Mouse (Mus musculus): Measurements from ENCODE around the gene Nfya. TPM values are rescaled to one million over a fixed set of nuclear protein-coding genes. Genes with fewer than 3 reads are reported as not detected.

The Nfya gene
- total RNA-seq, 1 experiment from 2014 or later, result 36.6 TPM

- DNase-seq, result no peak
Measured at GRCm38 (mm10) chr17:48345824-48346223, 63.9 kb downstream of the Nfya start.

- DNase-seq, result no peak
Measured at GRCm38 (mm10) chr17:48343065-48343464, 66.6 kb downstream of the Nfya start.

GRCm38 (mm10) chr17:48341947-48342346, 67.8 kb downstream of the Nfya start:
- DNase-seq, result no peak

- DNase-seq, result no peak
Measured at GRCm38 (mm10) chr17:48340267-48340666, 69.4 kb downstream of the Nfya start.

Other genes with a start within 250 kb of the Nfya start
- gene A530064D06Rik, start 242.6 kb downstream of the Nfya start, total RNA-seq (2021), result not detected in 2 replicates
- gene Trem1, start 177.1 kb downstream of the Nfya start, total RNA-seq (2021), result not detected in 2 replicates
- gene Trem3, start 162.1 kb downstream of the Nfya start, total RNA-seq (2021), result not detected in 2 replicates
- 0.52 and 1.00 TPM in 2 replicates for gene Treml4, start 145.6 kb downstream of the Nfya start, total RNA-seq (2021)
- 0.15 TPM in 1 of 2 replicates, not detected in the other for gene Treml2, start 110.4 kb downstream of the Nfya start, total RNA-seq (2021)
- gene B430306N03Rik, start 93.8 kb downstream of the Nfya start, total RNA-seq (2021), result 0.12 TPM in 1 of 2 replicates, not detected in the other
- 1.00 and 1.7 TPM in 2 replicates for gene Trem2, start 63.5 kb downstream of the Nfya start, total RNA-seq (2021)
- not detected in 2 replicates for gene Treml1, start 50.0 kb downstream of the Nfya start, total RNA-seq (2021)
- 21.5 and 31.2 TPM in 2 replicates for gene Oard1, start 108 bp upstream of the Nfya start, total RNA-seq (2021)
- gene Apobec2, start 23.0 kb upstream of the Nfya start, total RNA-seq (2021), result 1.3 and 1.5 TPM in 2 replicates
- gene Tspo2, start 41.6 kb upstream of the Nfya start, total RNA-seq (2021), result not detected in 2 replicates
- not detected in 2 replicates for gene Unc5cl, start 45.0 kb upstream of the Nfya start, total RNA-seq (2021)

Measured in adrenal gland, postnatal 25 days (tissue).